Mouse (Mus musculus): ENCODE data around the gene Ifnar2. TPM values are rescaled to one million over a fixed set of nuclear protein-coding genes. Genes with fewer than 3 reads are reported as not detected.

Gene Ifnar2
- polyA plus RNA-seq, 1 experiment from 2014 or later = 41.6 TPM

DNA sequence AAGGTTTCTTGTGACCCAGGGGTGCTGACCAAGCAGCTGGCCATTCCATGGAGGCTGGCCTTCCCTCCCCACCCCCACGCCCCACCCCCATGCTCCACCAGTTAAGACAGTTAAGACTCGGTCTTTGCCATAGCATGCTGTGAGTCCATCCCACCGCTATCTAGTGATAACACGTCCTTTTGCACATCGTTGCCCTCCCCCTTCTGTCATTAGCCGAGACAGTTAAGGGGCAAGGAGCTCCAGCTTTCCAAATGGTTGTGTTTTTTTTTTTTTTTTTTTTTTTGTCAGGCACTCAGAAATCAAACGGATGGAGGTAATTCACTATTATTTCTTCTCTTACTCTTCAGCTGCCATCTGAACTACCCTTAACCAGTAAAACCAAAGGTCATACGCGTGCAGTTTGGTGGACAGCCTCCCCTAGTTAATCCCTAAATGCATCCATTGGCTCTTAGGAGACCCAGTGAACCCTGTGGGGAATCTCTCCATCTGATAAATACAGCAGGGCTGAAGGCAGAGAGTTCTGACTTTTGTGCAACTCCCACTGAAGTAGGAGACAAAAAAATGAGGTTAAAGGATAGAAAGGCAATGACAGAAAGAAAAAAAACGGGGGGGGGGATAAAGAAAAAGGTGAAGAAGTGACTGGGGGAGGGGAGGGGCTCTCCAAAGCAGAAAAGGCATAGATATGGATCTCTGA lies 24.4 kb downstream of the Ifnar2 start:
- H3K9ac ChIP-seq (replicated peaks) = no peak overlapping the region
- 81% methylated on average over 10 of the region's 10 CpGs for WGBS
- no peaks in the 10 kb centered on the region for H3K9me3 ChIP-seq
- H3K4me1 ChIP-seq = no peaks in the 10 kb centered on the region
- no peak overlapping the region for H3K4me2 ChIP-seq (replicated peaks)
- no peak for ATAC-seq (replicated peaks)
- no peaks in the 10 kb centered on the region for H3K27me3 ChIP-seq
- no peak overlapping the region for H3K27ac ChIP-seq (replicated peaks)
- H3K4me3 ChIP-seq = no peak overlapping the region
- H3K36me3 ChIP-seq = peaks cover 23% of the 10 kb centered on the region

DNA sequence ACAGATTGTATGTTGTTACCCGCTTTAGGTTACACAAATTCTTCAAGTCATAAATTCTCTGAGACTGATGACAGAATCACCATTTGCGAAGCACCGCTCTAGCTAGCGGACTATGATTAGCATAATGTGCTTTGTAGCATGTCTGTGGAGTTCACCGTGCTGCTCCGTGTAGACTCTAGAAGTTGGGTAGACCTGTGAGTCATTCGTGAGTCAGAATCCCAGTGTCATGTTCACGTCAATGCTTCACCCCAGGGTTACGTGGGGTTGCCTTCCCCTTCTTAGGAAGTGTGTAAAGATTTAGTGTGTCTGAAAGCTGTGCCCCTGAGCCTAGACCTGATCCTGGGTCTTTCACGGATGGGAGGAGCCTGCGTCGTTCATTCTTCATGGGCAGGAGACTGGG lies 25.4 kb downstream of the Ifnar2 start:
- Histone ChIP-seq H3K9me3 (no peaks in the 10 kb centered on the region), H3K4me1 (no peaks in the 10 kb centered on the region), H3K4me3 (no peak overlapping the region), H3K36me3 (peaks cover 14% of the 10 kb centered on the region), H3K27ac (replicated peaks) (no peak overlapping the region), H3K4me2 (replicated peaks) (no peak overlapping the region), H3K9ac (replicated peaks) (no peak overlapping the region), H3K27me3 (no peaks in the 10 kb centered on the region)
- WGBS = 91% methylated on average over 12 of the region's 12 CpGs
- no peak for ATAC-seq (replicated peaks)

DNA sequence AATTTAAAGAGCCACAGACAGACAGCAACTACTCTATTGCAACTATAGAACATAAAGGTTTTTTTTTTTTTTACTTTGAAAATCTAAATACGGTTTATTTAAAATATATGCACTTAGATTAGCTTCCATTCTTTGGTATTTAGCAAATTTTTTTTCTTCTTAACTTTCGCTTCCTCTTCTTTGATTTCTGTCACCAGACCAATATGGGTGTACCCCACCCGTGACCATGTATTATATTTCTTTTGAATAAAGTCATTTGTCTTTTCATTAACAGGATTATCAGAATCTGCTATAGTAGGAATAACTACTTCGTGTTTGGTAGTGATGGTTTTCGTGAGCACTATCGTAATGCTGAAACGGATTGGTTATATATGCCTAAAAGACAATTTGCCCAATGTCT lies 26.4 kb downstream of the Ifnar2 start:
- no peak overlapping the region for H3K9ac ChIP-seq (replicated peaks)
- no peak for ATAC-seq (replicated peaks)
- no peak overlapping the region for H3K4me2 ChIP-seq (replicated peaks)
- H3K27ac ChIP-seq (replicated peaks) = no peak overlapping the region
- H3K27me3 ChIP-seq = no peaks in the 10 kb centered on the region
- H3K9me3 ChIP-seq = no peaks in the 10 kb centered on the region
- 93% methylated on average over 7 of the region's 7 CpGs for whole genome bisulfite sequencing
- no peak overlapping the region for H3K4me3 ChIP-seq
- H3K36me3 ChIP-seq = peaks cover 8% of the 10 kb centered on the region
- no peaks in the 10 kb centered on the region for H3K4me1 ChIP-seq

DNA sequence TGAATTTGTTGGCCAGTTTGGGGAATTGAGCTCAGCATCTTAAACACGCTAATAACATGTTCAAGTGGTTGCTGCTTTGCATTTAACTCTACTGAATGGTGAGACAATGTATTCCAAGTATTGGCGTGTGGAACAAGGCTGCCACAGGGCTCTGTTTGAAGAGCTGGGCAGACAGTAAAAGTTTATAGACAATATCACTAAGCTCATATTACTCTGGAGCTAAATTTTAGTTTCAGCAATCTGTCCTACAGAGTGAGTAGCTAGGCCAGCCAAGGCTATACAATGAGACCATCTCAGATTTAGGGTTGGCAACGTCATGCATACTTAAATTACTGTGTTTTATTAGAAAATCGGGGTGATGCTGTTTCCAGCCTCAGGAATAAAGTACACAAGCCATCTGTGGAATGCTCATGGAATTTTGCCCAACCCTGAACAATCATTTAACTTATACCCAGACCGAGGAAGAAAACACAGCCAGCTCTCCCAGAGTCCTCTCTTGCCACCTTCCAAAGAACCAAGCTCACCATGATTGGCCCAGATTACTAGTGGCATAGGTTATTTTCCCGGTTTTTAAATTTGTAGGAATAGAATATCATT lies 29.1 kb downstream of the Ifnar2 start:
- H3K27me3 ChIP-seq = no peaks in the 10 kb centered on the region
- no peak overlapping the region for H3K27ac ChIP-seq (replicated peaks)
- 75% methylated on average over 6 of the region's 6 CpGs for WGBS
- peaks cover 2% of the 10 kb centered on the region; the same call in 1 of the 2 replicates for H3K36me3 ChIP-seq
- no peaks in the 10 kb centered on the region for H3K9me3 ChIP-seq
- no peak overlapping the region for H3K9ac ChIP-seq (replicated peaks)
- H3K4me2 ChIP-seq (replicated peaks) = no peak overlapping the region
- ATAC-seq (replicated peaks) = no peak
- peaks cover 7% of the 10 kb centered on the region for H3K4me1 ChIP-seq
- H3K4me3 ChIP-seq = no peak overlapping the region

DNA sequence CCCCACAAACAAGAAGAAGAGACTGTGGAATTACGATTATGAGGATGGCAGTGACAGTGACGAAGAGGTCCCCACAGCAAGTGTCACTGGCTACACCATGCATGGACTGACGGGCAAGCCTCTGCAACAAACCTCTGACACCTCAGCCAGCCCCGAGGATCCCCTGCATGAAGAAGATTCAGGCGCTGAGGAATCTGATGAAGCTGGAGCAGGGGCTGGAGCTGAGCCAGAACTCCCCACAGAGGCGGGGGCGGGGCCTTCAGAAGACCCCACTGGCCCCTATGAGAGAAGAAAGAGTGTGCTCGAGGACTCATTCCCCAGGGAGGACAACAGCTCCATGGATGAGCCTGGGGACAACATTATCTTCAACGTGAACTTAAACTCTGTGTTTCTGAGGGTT lies 31.2 kb downstream of the Ifnar2 start:
- no peaks in the 10 kb centered on the region for H3K27me3 ChIP-seq
- WGBS = 80% methylated on average over 9 of the region's 9 CpGs
- H3K4me3 ChIP-seq = no peak overlapping the region
- H3K9ac ChIP-seq (replicated peaks) = no peak overlapping the region
- no peak for ATAC-seq (replicated peaks)
- peaks cover 2% of the 10 kb centered on the region; the same call in 1 of the 2 replicates for H3K36me3 ChIP-seq
- no peaks in the 10 kb centered on the region for H3K9me3 ChIP-seq
- no peak overlapping the region for H3K4me2 ChIP-seq (replicated peaks)
- H3K4me1 ChIP-seq = peaks cover 11% of the 10 kb centered on the region
- no peak overlapping the region for H3K27ac ChIP-seq (replicated peaks)

DNA sequence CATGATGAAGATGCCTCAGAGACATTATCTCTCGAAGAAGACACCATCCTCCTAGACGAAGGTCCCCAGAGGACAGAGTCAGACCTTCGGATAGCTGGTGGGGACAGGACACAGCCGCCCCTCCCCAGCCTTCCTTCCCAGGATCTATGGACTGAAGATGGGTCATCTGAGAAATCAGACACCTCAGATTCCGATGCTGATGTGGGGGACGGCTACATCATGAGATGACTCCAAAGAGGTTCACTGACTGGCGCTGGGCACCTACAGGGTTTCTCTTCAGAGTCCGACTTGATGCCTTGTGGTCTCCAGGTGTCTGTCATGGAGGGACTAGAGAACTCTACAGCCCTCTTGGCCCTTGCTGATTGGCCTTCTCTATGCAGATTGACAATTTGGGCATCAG lies 31.6 kb downstream of the Ifnar2 start:
- 91% methylated on average over 8 of the region's 8 CpGs for WGBS
- H3K9ac ChIP-seq (replicated peaks) = no peak overlapping the region
- no peaks in the 10 kb centered on the region for H3K9me3 ChIP-seq
- no peak overlapping the region for H3K4me3 ChIP-seq
- H3K4me1 ChIP-seq = peaks cover 11% of the 10 kb centered on the region
- no peaks in the 10 kb centered on the region for H3K27me3 ChIP-seq
- H3K36me3 ChIP-seq = peaks cover 2% of the 10 kb centered on the region; the same call in 1 of the 2 replicates
- H3K27ac ChIP-seq (replicated peaks) = no peak overlapping the region
- no peak for ATAC-seq (replicated peaks)
- no peak overlapping the region for H3K4me2 ChIP-seq (replicated peaks)

DNA sequence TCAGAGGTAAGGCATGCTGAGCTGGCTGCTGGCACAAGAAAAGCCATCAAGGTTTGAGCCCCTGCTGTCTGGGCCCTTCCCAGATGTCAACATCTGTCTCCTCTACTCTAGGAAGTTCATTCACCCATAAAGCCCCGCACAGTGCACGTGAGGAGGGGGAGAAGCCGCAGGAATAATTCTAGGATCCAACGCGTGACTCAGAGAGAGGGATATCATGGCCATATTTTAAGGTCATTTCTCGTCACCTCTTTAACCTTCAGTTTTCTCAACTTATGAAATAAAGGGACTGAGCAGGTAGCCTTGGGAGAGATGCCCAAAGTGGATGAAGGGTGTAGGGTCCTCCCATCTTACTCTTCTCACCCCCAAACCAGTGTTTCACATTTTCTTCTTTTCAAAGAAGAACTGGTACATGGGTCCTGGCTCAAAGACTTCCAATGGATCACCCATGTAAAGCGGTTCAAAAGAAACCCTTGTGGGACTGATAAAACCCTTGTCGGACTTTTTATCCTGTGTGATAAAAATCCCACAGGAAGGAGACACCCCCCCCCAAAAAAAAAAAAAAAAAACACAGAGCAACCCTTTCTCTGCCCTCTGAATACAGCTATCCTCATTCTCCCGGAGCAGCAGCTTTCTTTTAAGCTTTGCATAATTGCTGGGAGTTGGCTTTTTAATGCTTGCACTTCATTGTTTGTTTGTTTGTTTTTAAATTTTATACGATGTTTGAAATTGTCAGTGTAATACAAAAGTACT lies 32.4 kb downstream of the Ifnar2 start:
- peaks cover 2% of the 10 kb centered on the region; the same call in 1 of the 2 replicates for H3K36me3 ChIP-seq
- no peak overlapping the region for H3K4me3 ChIP-seq
- no peak overlapping the region for H3K27ac ChIP-seq (replicated peaks)
- no peaks in the 10 kb centered on the region for H3K9me3 ChIP-seq
- ATAC-seq (replicated peaks) = no peak
- WGBS = 65% methylated on average over 10 of the region's 10 CpGs
- H3K4me1 ChIP-seq = peaks cover 11% of the 10 kb centered on the region
- no peaks in the 10 kb centered on the region for H3K27me3 ChIP-seq
- H3K4me2 ChIP-seq (replicated peaks) = no peak overlapping the region
- no peak overlapping the region for H3K9ac ChIP-seq (replicated peaks)

DNA sequence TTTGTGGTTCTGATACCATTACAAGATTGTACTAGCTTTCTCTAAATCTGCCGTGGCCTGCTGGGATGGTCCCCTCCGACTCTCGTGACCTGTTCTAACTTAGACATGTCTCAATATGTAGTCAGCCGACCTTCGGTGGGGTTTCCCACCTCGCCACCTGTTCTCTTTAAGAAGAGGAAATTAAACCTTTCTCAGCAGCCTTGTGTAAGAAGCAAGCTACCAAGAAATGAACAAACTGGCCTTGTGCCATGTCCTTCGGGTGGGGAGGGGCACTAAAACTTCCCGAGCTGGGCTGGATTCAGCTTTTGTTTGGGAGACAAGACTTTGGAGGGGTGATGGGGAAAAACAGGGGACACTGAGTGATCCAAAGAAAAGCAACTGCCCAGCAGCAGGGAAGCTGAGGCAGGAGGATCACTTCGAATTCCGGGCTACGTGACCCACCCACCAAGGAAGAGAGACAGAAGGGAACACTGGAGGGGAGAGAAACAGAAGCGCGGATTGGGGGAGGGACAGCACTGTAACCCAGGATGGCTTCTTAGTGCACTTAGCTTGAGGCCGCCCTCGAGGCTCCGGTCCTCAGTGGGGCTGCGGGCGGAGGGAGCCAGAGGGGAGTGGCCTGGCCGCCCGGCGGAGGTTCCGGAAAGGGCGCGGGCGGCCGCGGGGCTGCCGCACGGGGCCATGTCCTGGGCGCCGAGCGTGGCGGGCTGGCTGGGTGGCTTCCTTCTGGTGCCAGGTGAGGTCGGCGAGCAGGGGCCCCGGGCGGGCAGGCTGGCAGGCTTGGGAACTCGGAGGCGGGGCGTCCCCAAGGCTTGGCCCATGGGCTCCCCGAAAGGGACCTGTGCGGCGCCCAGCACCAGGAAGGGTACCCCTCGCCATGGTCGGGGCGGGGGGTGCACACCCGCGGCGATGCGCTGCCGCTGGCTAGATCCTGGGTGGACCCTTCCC lies 33.3 kb downstream of the Ifnar2 start, which contains the start of gene Il10rb:
Il10rb (plus strand) TSS at position 525 of the 945 bp plus-strand sequence.
- WGBS = 6% methylated on average over 51 of the region's 51 CpGs
- peak within 1 kb of the TSS; percentile 50 for H3K4me3 ChIP-seq
- peak; percentile 85 for ATAC-seq (replicated peaks)

DNA sequence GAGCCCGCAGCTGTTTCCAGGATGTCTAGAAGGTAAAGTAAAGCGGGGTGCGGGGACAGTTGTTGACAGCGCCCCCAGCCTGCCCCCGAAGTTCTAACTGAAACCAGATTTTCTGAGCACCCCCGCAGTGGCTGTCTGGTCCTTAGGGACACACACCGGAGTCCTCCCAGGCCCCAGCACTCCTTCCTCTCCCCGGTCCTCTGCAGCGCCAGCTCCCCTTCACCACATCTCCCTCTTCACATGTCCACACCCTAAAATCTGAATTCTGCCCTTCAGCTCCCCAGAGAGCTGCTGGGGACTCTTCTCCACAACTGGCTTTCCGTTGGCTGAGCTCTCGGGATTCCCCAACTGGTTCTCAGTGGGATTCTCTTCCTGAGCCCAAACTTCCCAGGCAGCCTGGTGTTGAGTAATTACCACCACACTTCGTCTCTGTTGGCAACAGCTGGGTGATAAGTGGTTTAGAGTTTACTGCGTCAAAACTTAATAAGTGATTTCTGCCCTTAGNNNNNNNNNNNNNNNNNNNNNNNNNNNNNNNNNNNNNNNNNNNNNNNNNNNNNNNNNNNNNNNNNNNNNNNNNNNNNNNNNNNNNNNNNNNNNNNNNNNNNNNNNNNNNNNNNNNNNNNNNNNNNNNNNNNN lies 34.1 kb downstream of the Ifnar2 start:
- Histone ChIP-seq H3K36me3 (peaks cover 2% of the 10 kb centered on the region; the same call in 1 of the 2 replicates), H3K4me3 (peak overlapping the region; percentile 50), H3K4me1 (peaks cover 11% of the 10 kb centered on the region), H3K27ac (replicated peaks) (peak overlapping the region; percentile 20; the same call in 1 of the 2 replicates), H3K27me3 (no peaks in the 10 kb centered on the region), H3K4me2 (replicated peaks) (peak overlapping the region; percentile 95), H3K9me3 (no peaks in the 10 kb centered on the region), H3K9ac (replicated peaks) (peak overlapping the region; percentile 60)
- 4% methylated on average over 13 of the region's 13 CpGs for WGBS
- ATAC-seq (replicated peaks) = peak; percentile 47; the same call in 1 of the 2 replicates

More for the DNA sequence above, 33.3 kb downstream of the Ifnar2 start, which contains the start of gene Il10rb:
- Histone ChIP-seq H3K27me3 (no peaks in the 10 kb centered on the region), H3K4me1 (peaks cover 11% of the 10 kb centered on the region), H3K9me3 (no peaks in the 10 kb centered on the region), H3K9ac (replicated peaks) (peak within 1 kb of the TSS; percentile 60), H3K36me3 (peaks cover 2% of the 10 kb centered on the region; the same call in 1 of the 2 replicates), H3K4me2 (replicated peaks) (peak within 1 kb of the TSS; percentile 95), H3K27ac (replicated peaks) (peak within 1 kb of the TSS; percentile 20; the same call in 1 of the 2 replicates)

DNA sequence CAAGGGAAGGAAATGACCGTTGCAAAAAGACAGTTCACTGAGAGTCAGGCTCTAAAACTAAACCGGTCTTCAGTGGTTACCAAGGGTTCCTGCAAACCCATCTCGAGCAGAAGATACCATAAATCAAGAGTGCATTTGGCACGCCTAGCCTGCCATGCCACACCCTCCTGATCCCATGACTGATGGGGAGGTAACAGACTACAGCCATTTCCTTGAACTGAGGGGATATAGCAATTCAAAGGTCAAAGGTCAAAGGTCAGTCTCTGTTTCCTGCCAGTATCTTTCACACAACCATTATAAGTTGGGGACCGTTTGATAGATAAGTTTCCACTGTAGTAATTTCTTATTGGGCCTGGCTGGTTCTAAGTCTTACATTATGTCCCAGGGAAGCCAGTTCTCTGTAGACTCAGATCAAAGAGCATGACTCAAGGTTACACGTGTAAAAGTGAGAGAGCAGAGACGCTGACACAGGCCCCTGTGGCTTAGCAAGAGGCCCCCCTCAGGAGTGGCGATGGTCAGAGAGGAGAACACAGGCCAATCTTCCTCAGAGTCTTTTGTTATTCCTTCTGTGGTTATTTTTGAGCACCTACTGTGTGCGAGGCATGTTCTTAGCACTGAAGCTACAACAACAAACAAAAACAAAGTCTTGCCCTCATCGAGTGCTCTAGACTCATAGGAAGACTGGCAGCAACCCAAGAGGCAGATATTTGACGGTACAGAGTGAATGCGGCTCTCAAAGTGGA lies 40.7 kb downstream of the Ifnar2 start:
- WGBS = 81% methylated on average over 12 of the region's 12 CpGs
- no peak overlapping the region for H3K4me2 ChIP-seq (replicated peaks)
- no peaks in the 10 kb centered on the region for H3K27me3 ChIP-seq
- H3K9ac ChIP-seq (replicated peaks) = no peak overlapping the region
- no peaks in the 10 kb centered on the region for H3K4me1 ChIP-seq
- no peak overlapping the region for H3K27ac ChIP-seq (replicated peaks)
- no peaks in the 10 kb centered on the region for H3K9me3 ChIP-seq
- no peak for ATAC-seq (replicated peaks)
- H3K4me3 ChIP-seq = no peak overlapping the region
- H3K36me3 ChIP-seq = no peaks in the 10 kb centered on the region
